Mouse (Mus musculus) common myeloid progenitor, adult 5-6 weeks (primary cell): ENCODE results near the gene Parg. TPM values are rescaled to one million over a fixed set of nuclear protein-coding genes. Genes with fewer than 3 reads are reported as not detected.
A peak's percentile ranks its signal among the peaks of the same experiment; 100 is the strongest.

Source experiments
- ATAC-seq: replicated peaks from 2 replicates; pipeline ENCODE4 v1.8.0; 2016; ENCODE audit warnings: low read depth, mild to moderate bottlenecking, moderate TSS enrichment, inconsistent platforms; ENCODE audit not compliant: poor library complexity, severe bottlenecking
- total RNA-seq: library from RNA; stranded (forward); fragments of 200-1000, 187-1606 nt; gene quantifications from 2 replicates; pipeline ENCODE4 v1.2.3, GENCODE M21; 2017

Parg gene
- 101 and 118 TPM in 2 replicates for total RNA-seq

GRCm38 (mm10) chr14:32201791-32202451 lies at the start of gene Parg, which contains the start of gene Timm23:
Gene Parg (plus strand): TSS chr14:32201949.
Gene Timm23 (minus strand): TSS chr14:32201898.
- peak; percentile 98 for ATAC-seq

- ATAC-seq = no peak
Measured at GRCm38 (mm10) chr14:32152243-32152965, 49.3 kb upstream of the Parg start.

DNA sequence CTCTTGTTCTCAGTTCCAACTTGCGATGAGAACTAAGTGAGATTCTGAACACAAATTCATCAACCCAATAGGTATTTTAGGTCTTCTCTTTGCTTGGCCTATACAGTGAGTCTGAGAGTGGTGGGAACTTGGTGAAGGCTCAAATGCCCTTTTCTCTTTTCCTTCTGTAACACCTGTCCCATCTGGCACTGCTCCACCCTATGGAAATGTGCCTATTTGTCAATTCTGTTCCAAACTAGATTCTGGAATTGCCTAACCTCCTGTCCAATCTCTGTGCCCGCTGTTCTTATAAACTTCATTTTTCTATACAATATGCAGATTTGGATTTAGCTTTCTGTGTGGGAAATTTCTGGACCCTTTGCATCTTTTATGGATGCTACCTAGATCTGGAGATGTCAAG lies 48.6 kb upstream of the Parg start:
- no peak for ATAC-seq

- ATAC-seq = no peak
Measured at GRCm38 (mm10) chr14:32154758-32155157, 47.0 kb upstream of the Parg start.

- peak; percentile 37 for ATAC-seq
Measured at GRCm38 (mm10) chr14:32159150-32159670, 42.5 kb upstream of the Parg start.

GRCm38 (mm10) chr14:32159690-32160246 lies 42.0 kb upstream of the Parg start, which contains the start of gene Ncoa4:
Gene Ncoa4 (plus strand): TSS chr14:32159865.
- ATAC-seq = peak; percentile 93

DNA sequence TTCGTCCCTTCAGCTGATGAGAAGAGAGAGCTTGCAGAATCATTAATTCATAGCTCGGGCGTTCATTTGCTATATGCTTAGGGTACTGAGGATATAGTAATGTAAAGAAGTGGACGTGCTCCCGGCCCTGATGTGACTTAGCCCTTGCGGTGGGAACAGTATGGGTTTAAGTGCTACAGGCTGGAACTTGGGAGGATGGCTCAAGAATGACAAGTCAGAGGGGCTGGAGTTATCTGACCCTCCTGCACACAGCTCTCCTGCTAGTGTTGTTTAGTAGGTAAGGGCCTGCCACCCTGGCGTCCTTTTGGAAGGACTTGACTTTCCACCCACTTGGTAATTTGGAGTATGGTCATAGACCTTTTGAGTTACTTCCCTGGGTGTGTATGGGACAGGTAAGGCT lies 41.2 kb upstream of the Parg start:
- ATAC-seq = no peak

DNA sequence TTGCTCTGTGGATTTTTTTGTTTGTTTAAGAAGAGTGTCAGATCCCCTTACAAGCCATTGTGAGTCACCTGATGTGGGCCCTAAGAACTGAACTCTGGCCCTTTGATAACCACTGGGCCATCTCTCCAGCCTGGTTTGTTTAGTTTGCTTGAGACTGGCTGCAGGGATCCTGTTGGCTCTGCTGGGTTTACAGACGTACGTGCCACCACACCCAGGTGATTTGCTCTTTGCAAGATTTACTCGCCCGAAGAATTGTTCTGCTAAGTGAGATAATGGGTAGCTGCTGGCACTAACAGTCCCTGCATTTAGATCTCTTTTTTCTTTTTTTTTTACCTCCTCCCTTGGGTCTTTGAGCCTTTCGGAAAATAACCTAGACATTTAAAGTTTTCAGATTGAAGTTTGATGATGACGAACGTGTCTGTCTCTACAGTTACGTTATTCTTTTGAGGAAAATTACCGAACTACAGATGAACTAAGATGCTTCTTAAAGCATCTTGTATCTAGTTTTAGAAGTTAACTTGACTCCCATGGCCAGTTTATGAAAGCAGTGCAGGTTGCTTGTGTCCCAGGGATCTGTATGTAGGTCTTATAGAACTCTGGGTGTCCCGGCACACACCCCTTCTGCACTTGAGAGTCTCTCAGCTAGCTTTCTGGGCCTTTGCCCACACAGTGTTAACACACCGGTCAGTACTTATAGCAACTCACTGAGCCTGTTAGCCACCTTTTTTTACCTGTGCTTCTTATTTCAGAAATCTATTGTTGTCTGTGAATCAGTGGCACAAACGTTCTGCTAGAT lies 40.5 kb upstream of the Parg start:
- ATAC-seq = no peak

DNA sequence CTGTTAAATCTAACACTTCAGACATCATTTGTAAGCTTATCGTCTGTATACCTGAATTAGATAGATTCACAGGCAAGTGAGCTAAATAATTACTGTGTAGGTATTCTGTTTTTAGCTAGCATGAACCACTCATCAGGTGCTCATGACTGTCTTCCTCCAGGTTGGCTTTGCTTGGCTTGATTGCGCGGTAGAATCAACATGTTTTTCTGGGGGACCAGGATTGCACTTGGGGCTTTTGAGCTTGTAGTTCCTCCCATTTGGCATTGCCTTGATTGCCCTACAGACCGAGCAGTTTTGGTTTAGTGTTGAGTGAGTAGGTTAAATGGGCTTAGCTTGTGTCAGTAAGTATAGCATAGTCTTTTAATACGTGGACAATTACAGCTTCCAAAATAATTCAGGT lies 39.5 kb upstream of the Parg start:
- no peak for ATAC-seq

- no peak for ATAC-seq
Measured at GRCm38 (mm10) chr14:32163203-32163888, 38.4 kb upstream of the Parg start.

- no peak for ATAC-seq
Measured at GRCm38 (mm10) chr14:32164173-32165051, 37.3 kb upstream of the Parg start.

DNA sequence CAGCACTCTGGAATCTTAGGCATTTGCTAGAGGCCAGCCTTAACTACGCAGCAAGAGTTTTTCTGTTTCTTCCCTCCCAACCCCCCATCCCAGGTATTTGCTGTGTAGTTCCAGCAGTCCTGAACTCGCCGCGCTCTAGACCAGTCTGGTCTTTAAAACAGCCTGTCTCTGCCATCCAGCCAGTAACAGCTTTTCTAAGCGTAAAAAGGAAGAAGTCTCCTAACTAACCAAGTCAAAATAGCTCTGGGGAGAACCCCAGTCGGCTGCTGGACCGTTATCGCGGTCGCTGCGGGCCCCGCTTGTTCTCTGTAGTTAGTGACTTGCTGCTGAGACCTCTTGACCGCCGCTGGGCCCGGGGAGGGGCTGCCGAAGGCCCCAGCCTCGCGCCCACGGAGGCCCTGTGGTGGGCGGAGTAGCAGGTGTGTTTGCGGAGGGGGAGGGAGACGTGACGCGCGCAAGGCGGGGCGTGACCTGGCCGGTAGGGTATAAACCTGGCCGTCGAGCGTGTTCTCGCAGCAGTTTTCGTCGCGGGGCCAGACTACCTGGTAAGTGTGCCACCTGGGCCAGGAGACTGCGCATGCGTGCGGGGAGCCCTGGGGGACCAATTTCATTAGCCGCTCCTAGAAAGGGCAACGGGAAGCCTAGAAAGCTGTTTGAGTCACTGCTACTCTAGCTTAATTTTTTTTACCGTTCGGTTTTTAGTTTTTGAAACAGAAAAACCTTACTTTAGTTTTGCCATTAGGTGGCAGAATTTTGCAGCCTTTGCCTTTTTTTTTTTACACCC lies 36.3 kb upstream of the Parg start:
- ATAC-seq = peak; percentile 75

- no peak for ATAC-seq
Measured at GRCm38 (mm10) chr14:32166062-32166441, 35.7 kb upstream of the Parg start.

DNA sequence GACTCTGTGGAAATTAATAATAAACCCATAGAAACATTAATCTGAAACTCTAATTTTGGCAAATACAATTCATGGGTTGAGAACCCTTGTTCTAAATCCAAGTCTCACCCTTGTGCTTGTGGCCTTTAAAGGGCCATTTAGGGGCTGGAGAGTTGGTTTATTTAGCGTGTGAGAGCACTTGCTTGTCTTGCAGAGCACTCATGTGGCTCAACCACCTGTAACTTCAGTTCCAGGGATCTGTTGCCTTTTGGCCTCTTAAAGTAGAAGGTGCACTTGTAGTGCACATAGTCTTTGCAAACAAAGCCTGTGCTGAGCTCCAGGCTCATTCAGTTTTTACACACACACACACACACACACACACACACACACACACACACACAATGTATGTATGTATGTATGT lies 34.9 kb upstream of the Parg start:
- ATAC-seq = no peak

GRCm38 (mm10) chr14:32167326-32167725 lies 34.4 kb upstream of the Parg start:
- ATAC-seq = peak; percentile 33

DNA sequence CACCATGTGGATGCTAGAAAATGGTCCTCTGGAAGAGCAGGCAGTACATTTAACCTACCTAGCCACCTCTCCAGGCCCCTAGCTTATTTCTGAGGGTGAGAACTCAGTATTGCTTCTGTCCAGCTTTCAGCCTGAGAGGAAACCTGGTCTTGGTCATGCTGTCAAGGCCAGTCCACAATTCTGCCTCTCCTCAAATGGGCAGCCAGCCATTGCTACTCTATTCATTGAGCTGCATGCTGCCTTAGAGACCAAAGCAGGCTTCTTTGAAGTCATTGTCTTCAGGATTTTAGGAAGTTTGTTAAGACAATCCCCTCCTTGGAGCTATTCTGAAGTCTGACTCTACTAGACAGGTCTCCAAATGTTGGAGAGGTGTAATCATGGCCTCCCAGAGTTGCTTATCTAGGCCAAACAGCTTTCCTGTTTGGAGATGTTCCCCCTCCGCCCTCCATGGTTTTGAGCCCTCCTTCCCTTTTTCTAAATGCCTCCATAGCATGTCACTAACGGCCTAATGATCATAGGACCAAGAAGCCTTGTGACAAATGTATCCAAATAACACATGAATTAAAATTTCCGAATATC lies 33.0 kb upstream of the Parg start:
- ATAC-seq = peak; percentile 71

DNA sequence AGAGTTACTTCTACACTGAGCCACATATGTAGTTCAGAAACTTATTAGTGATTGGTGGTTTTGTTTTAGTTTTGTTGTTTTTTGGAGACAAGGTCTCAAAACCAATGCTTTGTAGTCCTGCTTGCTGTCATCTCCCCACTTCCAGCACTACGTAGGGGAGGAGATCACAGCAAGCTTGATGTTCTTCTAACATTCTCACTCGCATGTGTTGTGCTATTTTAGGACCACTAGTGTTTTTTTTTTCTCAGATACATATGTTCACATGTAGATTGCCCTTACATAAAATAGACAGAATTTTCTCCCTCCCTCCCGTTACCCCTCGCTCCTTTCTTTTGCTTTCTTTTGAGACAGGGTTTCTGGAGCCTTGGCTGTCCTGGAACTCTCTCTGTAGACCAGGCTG lies 31.6 kb upstream of the Parg start:
- no peak for ATAC-seq

DNA sequence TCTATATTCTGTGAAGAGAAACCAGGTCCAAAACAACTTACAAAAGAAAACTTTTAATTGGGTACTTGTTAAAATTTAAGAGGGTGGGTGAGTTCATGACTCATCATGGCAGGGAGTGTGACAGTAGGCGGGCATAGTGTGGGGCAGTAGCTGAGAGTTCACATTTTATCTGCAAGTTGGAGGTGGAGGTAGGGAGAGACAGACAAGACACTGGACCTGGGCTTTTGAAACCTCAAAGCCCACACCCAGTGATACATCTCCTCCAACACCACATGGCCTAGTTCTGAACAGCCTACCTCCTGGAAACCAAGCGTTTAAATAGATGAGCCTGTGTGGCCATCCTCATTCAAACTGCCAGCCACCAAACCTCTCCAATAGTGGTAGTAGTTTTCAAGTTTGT lies 26.4 kb upstream of the Parg start:
- ATAC-seq = 0 out of 2 replicates have a peak, but pooled peaks have one; percentile 25
